30 mouse cellular contexts compared by ENCODE assay signal in the genomic region with DNA sequence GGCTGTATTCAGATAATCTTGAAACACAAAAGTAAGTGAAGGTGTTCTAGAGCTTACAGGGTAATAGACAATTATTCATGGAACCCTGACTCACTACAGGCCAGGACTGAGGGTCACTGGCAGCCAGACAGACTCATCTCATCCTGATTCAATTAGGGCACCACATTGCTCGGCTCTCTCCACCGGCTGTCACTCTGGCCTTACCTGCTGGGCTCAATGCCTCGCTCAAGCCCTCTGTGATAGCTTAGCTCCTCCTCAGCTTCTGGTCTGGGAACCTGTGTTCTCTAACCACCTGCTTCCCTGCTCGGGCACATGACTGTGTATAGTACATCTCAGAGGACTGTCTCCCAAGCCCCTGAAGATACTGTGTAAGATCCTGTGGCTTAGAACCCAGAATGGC.
A peak's percentile ranks its signal among the peaks of the same experiment; 100 is the strongest.
DNase-seq lines count a peak whose midpoint lies in the region; ATAC-seq and TF ChIP-seq lines count a peak whose summit lies in the region.
"Had no signal": no experiment of that assay in that cellular context is flagged by ENCODE, and none has a peak within 500 bp of the region (broad histone marks: within the 10 kb centered on the region; RNA-seq: fewer than 3 reads in every experiment).

No protein-coding gene starts in this region.

- no peaks in the 10 kb centered on the region for H3K36me3 ChIP-seq in hindbrain, postnatal 0 days (ENCODE audit: insufficient read depth, low read length)
- H3K36me3 ChIP-seq in hindbrain, embryonic 16.5 days (ENCODE audit: control insufficient read depth, insufficient read depth, low read length): no peaks in the 10 kb centered on the region
- no peaks in the 10 kb centered on the region for H3K36me3 ChIP-seq in thymus, adult 2 months (ENCODE audit: control insufficient read depth, insufficient read depth, low read length)
- H3K36me3 ChIP-seq: hindbrain, embryonic 13.5 days; limb, embryonic 13.5 days; lung, embryonic 15.5 days; neural tube, embryonic 12.5 days had no signal

- H3K4me1 ChIP-seq in hindbrain, postnatal 0 days (ENCODE audit: insufficient read depth, low read length): peaks cover 13% of the 10 kb centered on the region; the same call in 1 of the 2 replicates
- H3K4me1 ChIP-seq in hindbrain, embryonic 16.5 days (ENCODE audit: control insufficient read depth, insufficient read depth, low read depth, low read length): peaks cover 5% of the 10 kb centered on the region; the same call in 1 of the 2 replicates
- H3K4me1 ChIP-seq in thymus, adult 2 months (replicated peaks; ENCODE audit: control insufficient read depth, insufficient read depth, low read length): no peaks in the 10 kb centered on the region
- H3K4me1 ChIP-seq: lung, embryonic 15.5 days had no signal

- no peak overlapping the region for H3K4me2 ChIP-seq in hindbrain, postnatal 0 days (ENCODE audit: low read depth, low read length)
- no peak overlapping the region for H3K4me2 ChIP-seq in hindbrain, embryonic 16.5 days (ENCODE audit: low read length)
- H3K4me2 ChIP-seq: heart, embryonic 11.5 days; hindbrain, embryonic 13.5 days; limb, embryonic 13.5 days; liver, embryonic 11.5 days; lung, embryonic 15.5 days; midbrain, embryonic 11.5 days; neural tube, embryonic 12.5 days had no signal

- H3K9ac ChIP-seq in hindbrain, postnatal 0 days (replicated peaks; ENCODE audit: low read length): no peak overlapping the region
- H3K9ac ChIP-seq in hindbrain, embryonic 16.5 days (ENCODE audit: low read depth, low read length): no peak overlapping the region
- H3K9ac ChIP-seq: hindbrain, embryonic 13.5 days; limb, embryonic 13.5 days; lung, embryonic 15.5 days; neural tube, embryonic 12.5 days had no signal

- 0 out of 2 replicates have a peak, but pooled peaks have one; percentile 32 for ATAC-seq in hindbrain, postnatal 0 days
- ATAC-seq in hindbrain, embryonic 16.5 days: no peak
- ATAC-seq in megakaryocyte-erythroid progenitor cell, adult 5-6 weeks (replicated peaks; ENCODE audit: low FRiP score, low TSS enrichment, poor library complexity, severe bottlenecking): no peak
- ATAC-seq: CD4-positive, CD25-positive, alpha-beta regulatory T cell, adult 4 months; forebrain, embryonic 14.5 days; inflammation-experienced regulatory T-cells, adult 6 months had no signal

- WGBS in hindbrain, postnatal 0 days: 64% methylated on average over 4 of the region's 4 CpGs
- WGBS in hindbrain, embryonic 16.5 days: 86% methylated on average over 4 of the region's 4 CpGs
- WGBS in thymus, adult 2 months: 96% methylated on average over 4 of the region's 4 CpGs

- H3K9me3 ChIP-seq in hindbrain, postnatal 0 days (ENCODE audit: low read length): no peaks in the 10 kb centered on the region
- H3K9me3 ChIP-seq in hindbrain, embryonic 16.5 days (ENCODE audit: control insufficient read depth, low read length): no peaks in the 10 kb centered on the region
- H3K9me3 ChIP-seq: hindbrain, embryonic 13.5 days; limb, embryonic 13.5 days; lung, embryonic 15.5 days; neural tube, embryonic 12.5 days had no signal

- no peaks in the 10 kb centered on the region for H3K27me3 ChIP-seq in hindbrain, postnatal 0 days (ENCODE audit: insufficient read depth, low read length)
- H3K27me3 ChIP-seq in hindbrain, embryonic 16.5 days (replicated peaks; ENCODE audit: control insufficient read depth, insufficient read depth, low read length): no peaks in the 10 kb centered on the region
- H3K27me3 ChIP-seq in thymus, adult 2 months (ENCODE audit: control insufficient read depth, insufficient read depth, low read length): no peaks in the 10 kb centered on the region
- H3K27me3 ChIP-seq: hindbrain, embryonic 13.5 days; lung, embryonic 15.5 days; neural tube, embryonic 12.5 days had no signal

- TF ChIP-seq POLR2A in thymus, adult 2 months (IDR thresholded peaks at IDR 0.05; ENCODE audit: control insufficient read depth, extremely low read depth, insufficient read depth, low read length, poor library complexity): no peak

- DNase-seq in hindbrain, postnatal 0 days (ENCODE audit: low spot score): no peak
- peak; percentile 74 to 92 for DNase-seq in cerebellum, adult 18-20 months
- peak; percentile 75 to 84 for DNase-seq in cerebellum, postnatal 10 days
- DNase-seq in thymus, adult 2 months: no peak
- no peak for DNase-seq in layer of hippocampus, adult 11-12 months (ENCODE audit: low spot score)
- DNase-seq: adrenal gland, postnatal 25 days; gastrocnemius, postnatal 25 days; heart, adult 18-20 months; heart, postnatal 4 days; kidney, adult 18-20 months; kidney, postnatal 4 days; layer of hippocampus, adult 9-11 months; right cerebral cortex, adult 18-20 months; right cerebral cortex, postnatal 4 days; thymus, adult 18-20 months; thymus, postnatal 36 days had no signal

- no peak for TF ChIP-seq CTCF in hindbrain, postnatal 0 days (IDR thresholded peaks at IDR 0.05; ENCODE audit: low read depth)
- no peak for TF ChIP-seq CTCF in thymus, adult 2 months (IDR thresholded peaks at IDR 0.05; ENCODE audit: borderline replicate concordance, control insufficient read depth, extremely low read depth, insufficient read depth, low read length, poor library complexity)

- no peak overlapping the region for H3K4me3 ChIP-seq in hindbrain, postnatal 0 days (ENCODE audit: low read length)
- H3K4me3 ChIP-seq in hindbrain, embryonic 16.5 days (ENCODE audit: low read length): no peak overlapping the region
- H3K4me3 ChIP-seq in thymus, adult 2 months (ENCODE audit: control insufficient read depth, insufficient read depth, low read length): no peak overlapping the region
- H3K4me3 ChIP-seq: hindbrain, embryonic 13.5 days; limb, embryonic 13.5 days; lung, embryonic 15.5 days; myocyte; neural tube, embryonic 12.5 days had no signal

- H3K27ac ChIP-seq in hindbrain, postnatal 0 days: no peak overlapping the region
- H3K27ac ChIP-seq in hindbrain, embryonic 16.5 days (ENCODE audit: low read depth, low read length): no peak overlapping the region
- no peak overlapping the region for H3K27ac ChIP-seq in thymus, adult 2 months (ENCODE audit: control insufficient read depth, insufficient read depth, low read length)
- H3K27ac ChIP-seq: hindbrain, embryonic 13.5 days; limb, embryonic 13.5 days; lung, embryonic 15.5 days; neural tube, embryonic 12.5 days; stomach, postnatal 0 days had no signal

Comparison
In these comparisons a context has a peak if more than half of its experiments do, and no peak if none do; other contexts are left out.
1. DNase-seq: peak in cerebellum, adult 18-20 months (2 of 2) and cerebellum, postnatal 10 days (2 of 2); none in hindbrain, postnatal 0 days (single experiment), thymus, adult 2 months (single experiment) and layer of hippocampus, adult 11-12 months (single experiment).